Mouse (Mus musculus) cerebellum, adult 2 months (tissue): ENCODE results near the gene Tmem104.

Experiments
- CTCF ChIP-seq: fragments of 200-500 bp; IDR thresholded peaks from 2 replicates; pipeline ENCODE4 v1.5.1; 2011; ENCODE audit warnings: low read depth, mild to moderate bottlenecking, control low read depth, low read length, moderate library complexity, borderline replicate concordance; ENCODE audit not compliant: insufficient read depth
- POLR2A ChIP-seq: fragments of 200-500 bp; IDR thresholded peaks from 2 replicates; pipeline ENCODE4 v1.6.1; 2011; ENCODE audit warnings: low read length, control low read depth, borderline replicate concordance; ENCODE audit not compliant: insufficient read depth

- TF ChIP-seq CTCF (no peak), POLR2A (no peak)
Measured at GRCm38 (mm10) chr11:115264136-115264861, 77.0 kb downstream of the Tmem104 start.
